Mouse (Mus musculus) neural tube, embryonic 15.5 days (tissue): ENCODE results near the gene Col27a1. TPM values are rescaled to one million over a fixed set of nuclear protein-coding genes. Genes with fewer than 3 reads are reported as not detected.

Experiments used
- ATAC-seq: fragments of 200-750 bp; cut with Nextera tagmentation; 2 replicates; pipeline ENCODE4 v1.8.0; 2017; ENCODE audit warnings: mild to moderate bottlenecking, moderate TSS enrichment, moderate library complexity; ENCODE audit not compliant: low FRiP score
- H3K27ac ChIP-seq: fragments of 300-500 bp; sonication (generic); replicated peaks from 2 replicates; pipeline ENCODE4 v1.5.1; 2015; ENCODE audit warnings: mild to moderate bottlenecking, inconsistent platforms
- H3K27me3 ChIP-seq: fragments of 300-500 bp; sonication (generic); replicated peaks from 2 replicates; pipeline ENCODE4 v1.6.1; 2015; ENCODE audit warnings: inconsistent platforms
- H3K36me3 ChIP-seq: fragments of 300-500 bp; sonication (generic); 2 replicates; pipeline ENCODE4 v1.6.1; 2015; ENCODE audit warnings: inconsistent platforms
- H3K4me1 ChIP-seq: fragments of 300-500 bp; sonication (generic); 2 replicates; pipeline ENCODE4 v1.6.1; 2015; ENCODE audit warnings: inconsistent platforms
- H3K4me2 ChIP-seq: fragments of 300-500 bp; sonication (generic); 2 replicates; pipeline ENCODE4 v1.6.1; 2015; ENCODE audit warnings: inconsistent platforms, mild to moderate bottlenecking, moderate library complexity
- H3K4me3 ChIP-seq: fragments of 300-500 bp; sonication (generic); replicated peaks from 2 replicates; pipeline ENCODE4 v1.5.1; 2015; ENCODE audit warnings: mild to moderate bottlenecking, inconsistent platforms
- H3K9ac ChIP-seq: fragments of 300-500 bp; sonication (generic); replicated peaks from 2 replicates; pipeline ENCODE4 v1.6.1; 2015; ENCODE audit warnings: mild to moderate bottlenecking, inconsistent platforms
- H3K9me3 ChIP-seq: fragments of 300-500 bp; sonication (generic); replicated peaks from 2 replicates; pipeline ENCODE4 v1.6.1; 2016; ENCODE audit warnings: inconsistent platforms
- WGBS: fragments of 180-500 bp; shearing (Covaris S2); methylation state at CpG from one replicate; pipeline ENCODE4 v1.1.7; 2015; ENCODE audit warnings: mixed read lengths; 5-methylcytosine and 5-hydroxymethylcytosine counted together
- polyA plus RNA-seq: library from polyadenylated mRNA; unstranded; fragments of >200 nt; fragmentation: Nextera tagmentation; extraction: Ambion mirVana; gene quantifications from 2 replicates; pipeline ENCODE4 v1.2.1, GENCODE M21; 2015

The Col27a1 gene
- polyA plus RNA-seq, result 2.8 and 4.5 TPM in 2 replicates

GRCm38 (mm10) chr4:63213907-63214621, at the start of gene Col27a1:
Gene Col27a1, plus strand, starts transcription at chr4:63214004.
- Histone ChIP-seq H3K4me3 (peak within 1 kb of the TSS; percentile 62), H3K27me3 (peaks cover 48% of the 10 kb centered on the region), H3K9me3 (no peaks in the 10 kb centered on the region), H3K9ac (peak within 1 kb of the TSS; percentile 33), H3K27ac (no peak within 1 kb of the TSS), H3K4me2 (peak within 1 kb of the TSS; percentile 100), H3K4me1 (peaks cover 37% of the 10 kb centered on the region), H3K36me3 (no peaks in the 10 kb centered on the region)
- under 1% methylated on average over 61 of the region's 61 CpGs for WGBS
- ATAC-seq, result peak; percentile 29

- Histone ChIP-seq H3K27me3 (peaks cover 2% of the 10 kb centered on the region; the same call in 1 of the 2 replicates), H3K4me3 (no peak overlapping the region), H3K36me3 (no peaks in the 10 kb centered on the region), H3K27ac (no peak overlapping the region), H3K9ac (no peak overlapping the region), H3K4me2 (no peak overlapping the region), H3K9me3 (no peaks in the 10 kb centered on the region), H3K4me1 (no peaks in the 10 kb centered on the region)
- WGBS, result 87% methylated on average over 4 of the region's 4 CpGs
- ATAC-seq, result no peak
These were observed 48.2 kb upstream of the Col27a1 start for GRCm38 (mm10) chr4:63165636-63166035.

GRCm38 (mm10) chr4:63166323-63166722, 47.5 kb upstream of the Col27a1 start:
- no peaks in the 10 kb centered on the region for H3K36me3 ChIP-seq
- H3K9me3 ChIP-seq, result no peaks in the 10 kb centered on the region
- no peak overlapping the region for H3K4me2 ChIP-seq
- no peak overlapping the region for H3K9ac ChIP-seq
- no peak overlapping the region for H3K27ac ChIP-seq
- ATAC-seq, result no peak
- no peak overlapping the region for H3K4me3 ChIP-seq
- no peaks in the 10 kb centered on the region for H3K4me1 ChIP-seq
- H3K27me3 ChIP-seq, result peaks cover 8% of the 10 kb centered on the region; the same call in 1 of the 2 replicates
- WGBS, result 88% methylated on average over 5 of the region's 5 CpGs

GRCm38 (mm10) chr4:63170061-63170460, 43.7 kb upstream of the Col27a1 start:
- Histone ChIP-seq H3K36me3 (no peaks in the 10 kb centered on the region), H3K27ac (no peak overlapping the region), H3K9ac (no peak overlapping the region), H3K4me3 (no peak overlapping the region), H3K27me3 (peaks cover 14% of the 10 kb centered on the region; the same call in 1 of the 2 replicates), H3K9me3 (no peaks in the 10 kb centered on the region), H3K4me2 (no peak overlapping the region), H3K4me1 (no peaks in the 10 kb centered on the region)
- no peak for ATAC-seq
- WGBS, result 85% methylated on average over 4 of the region's 4 CpGs

GRCm38 (mm10) chr4:63171122-63171521, 42.7 kb upstream of the Col27a1 start:
- Histone ChIP-seq H3K9me3 (no peaks in the 10 kb centered on the region), H3K9ac (no peak overlapping the region), H3K4me1 (no peaks in the 10 kb centered on the region), H3K4me2 (no peak overlapping the region), H3K27me3 (peaks cover 14% of the 10 kb centered on the region; the same call in 1 of the 2 replicates), H3K36me3 (no peaks in the 10 kb centered on the region), H3K4me3 (no peak overlapping the region), H3K27ac (no peak overlapping the region)
- no peak for ATAC-seq
- 52% methylated on average over 24 of the region's 24 CpGs for WGBS

GRCm38 (mm10) chr4:63171969-63172685, 41.7 kb upstream of the Col27a1 start, which contains the start of gene Kif12:
Gene Kif12, minus strand, starts transcription at chr4:63172131.
- ATAC-seq, result no peak
- no peak within 1 kb of the TSS for H3K4me2 ChIP-seq
- no peak within 1 kb of the TSS for H3K27ac ChIP-seq
- H3K4me3 ChIP-seq, result no peak within 1 kb of the TSS
- no peaks in the 10 kb centered on the region for H3K36me3 ChIP-seq
- peaks cover 14% of the 10 kb centered on the region; the same call in 1 of the 2 replicates for H3K27me3 ChIP-seq
- H3K4me1 ChIP-seq, result no peaks in the 10 kb centered on the region
- 78% methylated on average over 4 of the region's 4 CpGs for WGBS
- no peaks in the 10 kb centered on the region for H3K9me3 ChIP-seq
- no peak within 1 kb of the TSS for H3K9ac ChIP-seq

GRCm38 (mm10) chr4:63181556-63181955, 32.2 kb upstream of the Col27a1 start:
- H3K27me3 ChIP-seq, result peaks cover 4% of the 10 kb centered on the region; the same call in 1 of the 2 replicates
- H3K9me3 ChIP-seq, result no peaks in the 10 kb centered on the region
- WGBS, result 10% methylated on average over 5 of the region's 5 CpGs
- H3K4me1 ChIP-seq, result 0 out of 2 replicates have a peak, but pooled peaks cover 4% of the 10 kb centered on the region
- no peak overlapping the region for H3K27ac ChIP-seq
- no peaks in the 10 kb centered on the region for H3K36me3 ChIP-seq
- H3K4me2 ChIP-seq, result no peak overlapping the region
- H3K9ac ChIP-seq, result no peak overlapping the region
- no peak overlapping the region for H3K4me3 ChIP-seq
- peak; percentile 87 for ATAC-seq

- Histone ChIP-seq H3K4me1 (0 out of 2 replicates have a peak, but pooled peaks cover 4% of the 10 kb centered on the region), H3K4me2 (no peak overlapping the region; the same call in 1 of the 2 replicates)
- WGBS, result 53% methylated on average over 21 of the region's 21 CpGs
These were observed 27.4 kb upstream of the Col27a1 start for GRCm38 (mm10) chr4:63186281-63186870.

GRCm38 (mm10) chr4:63191641-63192040, 22.2 kb upstream of the Col27a1 start:
- Histone ChIP-seq H3K4me3 (no peak overlapping the region), H3K9ac (no peak overlapping the region), H3K4me1 (no peaks in the 10 kb centered on the region), H3K36me3 (no peaks in the 10 kb centered on the region), H3K27me3 (no peaks in the 10 kb centered on the region), H3K4me2 (no peak overlapping the region), H3K27ac (no peak overlapping the region), H3K9me3 (no peaks in the 10 kb centered on the region)
- WGBS, result 80% methylated on average over 5 of the region's 5 CpGs
- ATAC-seq, result no peak

More at GRCm38 (mm10) chr4:63186281-63186870, 27.4 kb upstream of the Col27a1 start:
- Histone ChIP-seq H3K9me3 (no peaks in the 10 kb centered on the region), H3K9ac (no peak overlapping the region), H3K36me3 (no peaks in the 10 kb centered on the region), H3K27me3 (peaks cover 4% of the 10 kb centered on the region; the same call in 1 of the 2 replicates), H3K4me3 (no peak overlapping the region), H3K27ac (no peak overlapping the region)
- peak; percentile 28; the same call in 1 of the 2 replicates for ATAC-seq

- no peaks in the 10 kb centered on the region for H3K9me3 ChIP-seq
- ATAC-seq, result no peak
- H3K9ac ChIP-seq, result no peak overlapping the region
- 82% methylated on average over 2 of the region's 2 CpGs for WGBS
- no peak overlapping the region for H3K27ac ChIP-seq
- H3K4me1 ChIP-seq, result no peaks in the 10 kb centered on the region
- no peaks in the 10 kb centered on the region for H3K27me3 ChIP-seq
- no peaks in the 10 kb centered on the region for H3K36me3 ChIP-seq
- H3K4me3 ChIP-seq, result no peak overlapping the region
- H3K4me2 ChIP-seq, result no peak overlapping the region
These were observed 19.4 kb upstream of the Col27a1 start for GRCm38 (mm10) chr4:63194366-63194765.

GRCm38 (mm10) chr4:63199366-63199765, 14.4 kb upstream of the Col27a1 start:
- Histone ChIP-seq H3K9me3 (no peaks in the 10 kb centered on the region), H3K36me3 (no peaks in the 10 kb centered on the region), H3K27me3 (no peaks in the 10 kb centered on the region), H3K4me2 (no peak overlapping the region), H3K4me3 (no peak overlapping the region), H3K27ac (no peak overlapping the region), H3K4me1 (no peaks in the 10 kb centered on the region), H3K9ac (no peak overlapping the region)
- 92% methylated on average over 5 of the region's 5 CpGs for WGBS
- ATAC-seq, result no peak
